In genomic region chr4:76324928-76325327, GRCm38 (mm10) we compare ENCODE assay signal across 10 mouse cellular contexts.
DNase-seq lines count a peak whose midpoint lies in the region; ATAC-seq and TF ChIP-seq lines count a peak whose summit lies in the region.
"Had no signal": no experiment of that assay in that cellular context is flagged by ENCODE, and none has a peak within 500 bp of the region (broad histone marks: within the 10 kb centered on the region; RNA-seq: fewer than 3 reads in every experiment).

No protein-coding gene starts in this region.

- no peaks in the 10 kb centered on the region for H3K9me3 ChIP-seq in kidney, embryonic 15.5 days (replicated peaks)
- H3K9me3 ChIP-seq in stomach, embryonic 16.5 days (replicated peaks; ENCODE audit: control insufficient read depth, low read length), result no peaks in the 10 kb centered on the region
- no peaks in the 10 kb centered on the region for H3K9me3 ChIP-seq in stomach, postnatal 0 days (ENCODE audit: control insufficient read depth, low read length)
- no peaks in the 10 kb centered on the region for H3K9me3 ChIP-seq in limb, embryonic 13.5 days

- no peak overlapping the region for H3K4me3 ChIP-seq in kidney, embryonic 15.5 days (replicated peaks)
- H3K4me3 ChIP-seq in kidney, adult 2 months (ENCODE audit: insufficient read depth, low read depth, low read length), result no peak overlapping the region
- no peak overlapping the region for H3K4me3 ChIP-seq in stomach, embryonic 16.5 days (replicated peaks; ENCODE audit: low read length)
- no peak overlapping the region for H3K4me3 ChIP-seq in stomach, postnatal 0 days (ENCODE audit: low read depth, low read length)
- H3K4me3 ChIP-seq in limb, embryonic 13.5 days, result no peak overlapping the region

- no peak for ATAC-seq in kidney, embryonic 15.5 days (replicated peaks; ENCODE audit: low FRiP score)
- no peak for ATAC-seq in stomach, embryonic 16.5 days (ENCODE audit: insufficient read depth, low FRiP score)
- no peak for ATAC-seq in stomach, postnatal 0 days (ENCODE audit: low FRiP score, low TSS enrichment)
- peak; percentile 7; the same call in 1 of the 2 replicates for ATAC-seq in limb, embryonic 13.5 days (ENCODE audit: low FRiP score, low read depth)

- no peak for TF ChIP-seq POLR2A in kidney, adult 2 months (IDR thresholded peaks at IDR 0.05; ENCODE audit: low read depth, low read length)

- no peak for TF ChIP-seq EP300 in stomach, postnatal 0 days (optimal IDR thresholded peaks at IDR 0.05)

- 61% methylated on average over 10 of the region's 10 CpGs for WGBS in kidney, embryonic 15.5 days
- 52% methylated on average over 10 of the region's 10 CpGs for WGBS in kidney, adult 2 months
- WGBS in stomach, embryonic 16.5 days, result 60% methylated on average over 10 of the region's 10 CpGs
- 52% methylated on average over 10 of the region's 10 CpGs for WGBS in stomach, postnatal 0 days
- WGBS in limb, embryonic 13.5 days, result 69% methylated on average over 10 of the region's 10 CpGs

- H3K4me2 ChIP-seq in kidney, embryonic 15.5 days, result no peak overlapping the region
- no peak overlapping the region for H3K4me2 ChIP-seq in stomach, embryonic 16.5 days (ENCODE audit: low read depth, low read length)
- no peak overlapping the region for H3K4me2 ChIP-seq in stomach, postnatal 0 days (replicated peaks; ENCODE audit: low read depth)
- no peak overlapping the region for H3K4me2 ChIP-seq in limb, embryonic 13.5 days (replicated peaks)
- H3K4me2 ChIP-seq: liver, embryonic 11.5 days had no signal

- 0 out of 2 replicates have a peak overlapping the region, but pooled peaks have one; percentile 18 for H3K27ac ChIP-seq in kidney, embryonic 15.5 days
- H3K27ac ChIP-seq in kidney, adult 2 months (ENCODE audit: insufficient read depth, low read depth, low read length), result no peak overlapping the region
- H3K27ac ChIP-seq in stomach, embryonic 16.5 days (ENCODE audit: low read length), result 0 out of 2 replicates have a peak overlapping the region, but pooled peaks have one; percentile 46
- no peak overlapping the region for H3K27ac ChIP-seq in stomach, postnatal 0 days (replicated peaks)
- no peak overlapping the region for H3K27ac ChIP-seq in limb, embryonic 13.5 days

- H3K9ac ChIP-seq in kidney, embryonic 15.5 days, result no peak overlapping the region
- no peak overlapping the region for H3K9ac ChIP-seq in stomach, embryonic 16.5 days (ENCODE audit: low read length)
- no peak overlapping the region for H3K9ac ChIP-seq in stomach, postnatal 0 days (ENCODE audit: low read length)
- H3K9ac ChIP-seq in limb, embryonic 13.5 days, result no peak overlapping the region

- H3K36me3 ChIP-seq in kidney, embryonic 15.5 days, result no peaks in the 10 kb centered on the region
- no peaks in the 10 kb centered on the region for H3K36me3 ChIP-seq in kidney, adult 2 months (ENCODE audit: control insufficient read depth, insufficient read depth, low read length)
- no peaks in the 10 kb centered on the region for H3K36me3 ChIP-seq in stomach, embryonic 16.5 days (ENCODE audit: control insufficient read depth, insufficient read depth, low read length)
- no peaks in the 10 kb centered on the region for H3K36me3 ChIP-seq in stomach, postnatal 0 days (ENCODE audit: control insufficient read depth, insufficient read depth, low read length)
- H3K36me3 ChIP-seq in limb, embryonic 13.5 days, result no peaks in the 10 kb centered on the region

- no peak for DNase-seq in kidney, adult 2 months
- no peak for DNase-seq in stomach, postnatal 0 days (ENCODE audit: low spot score)
- DNase-seq in spleen, adult 12 weeks (ENCODE audit: low spot score), result no peak
- DNase-seq in natural killer cell, adult 2 months (ENCODE audit: low spot score in 2 of 2), result no peak
- no peak for DNase-seq in spleen, postnatal 4 days (ENCODE audit: low spot score in 2 of 2)
- DNase-seq: kidney, adult 9 months had no signal

- no peak for TF ChIP-seq CTCF in kidney, adult 2 months (conservative IDR thresholded peaks at IDR 0.05; ENCODE audit: insufficient read depth, insufficient read length, low read depth, low read length)
- TF ChIP-seq CTCF in stomach, postnatal 0 days (IDR thresholded peaks at IDR 0.05; ENCODE audit: low read depth), result no peak

- no peaks in the 10 kb centered on the region for H3K27me3 ChIP-seq in kidney, embryonic 15.5 days
- no peaks in the 10 kb centered on the region for H3K27me3 ChIP-seq in kidney, adult 2 months (replicated peaks; ENCODE audit: control insufficient read depth, insufficient read depth, low read length)
- no peaks in the 10 kb centered on the region for H3K27me3 ChIP-seq in stomach, embryonic 16.5 days (ENCODE audit: control insufficient read depth, insufficient read depth, low read length)
- H3K27me3 ChIP-seq in stomach, postnatal 0 days (ENCODE audit: control insufficient read depth, insufficient read depth, low read length), result no peaks in the 10 kb centered on the region
- H3K27me3 ChIP-seq in limb, embryonic 13.5 days, result no peaks in the 10 kb centered on the region

- H3K4me1 ChIP-seq in kidney, embryonic 15.5 days, result peaks cover 29% of the 10 kb centered on the region
- peaks cover 3% of the 10 kb centered on the region; the same call in 1 of the 2 replicates for H3K4me1 ChIP-seq in kidney, adult 2 months (ENCODE audit: control insufficient read depth, insufficient read depth, low read length)
- H3K4me1 ChIP-seq in stomach, embryonic 16.5 days (ENCODE audit: control insufficient read depth, insufficient read depth, low read length), result peaks cover 8% of the 10 kb centered on the region; the same call in 1 of the 2 replicates
- no peaks in the 10 kb centered on the region for H3K4me1 ChIP-seq in stomach, postnatal 0 days (replicated peaks; ENCODE audit: control insufficient read depth, insufficient read depth)
- H3K4me1 ChIP-seq in limb, embryonic 13.5 days, result peaks cover 37% of the 10 kb centered on the region

Comparison
In these comparisons a context has a peak if more than half of its experiments do, and no peak if none do; other contexts are left out.
1. H3K27ac ChIP-seq: peak in kidney, embryonic 15.5 days (single experiment) and stomach, embryonic 16.5 days (single experiment); none in kidney, adult 2 months (single experiment), stomach, postnatal 0 days (single experiment) and limb, embryonic 13.5 days (single experiment).